Mouse (Mus musculus) liver, postnatal 0 days (tissue): Measurements from ENCODE around the gene Edc4. TPM values are rescaled to one million over a fixed set of nuclear protein-coding genes. Genes with fewer than 3 reads are reported as not detected.
A peak's percentile ranks its signal among the peaks of the same experiment; 100 is the strongest.
"Not testable (repeated sequence)": the region's sequence is repeated elsewhere in the genome, so short reads cannot be mapped to it uniquely, and the experiment has no call there.

Experiments used
- ATAC-seq: fragments of 200-750 bp; cut with Nextera tagmentation; 2 replicates; pipeline ENCODE4 v1.8.0; 2017; ENCODE audit warnings: mild to moderate bottlenecking, moderate library complexity
- DNase-seq: peaks from one replicate; pipeline ENCODE4 v3.0.0-alpha.2; 2016
- H3K27ac ChIP-seq: fragments of 300-500 bp; sonication (generic); 2 replicates; pipeline ENCODE4 v1.5.1; 2014; ENCODE audit warnings: antibody characterized with exemption, moderate library complexity, mild to moderate bottlenecking, low read depth
- H3K27me3 ChIP-seq: fragments of 300-500 bp; sonication (generic); 2 replicates; pipeline ENCODE4 v1.6.1; 2014; ENCODE audit warnings: low read length, control low read depth, mixed read lengths; ENCODE audit not compliant: insufficient read depth
- H3K36me3 ChIP-seq: fragments of 300-500 bp; sonication (generic); replicated peaks from 2 replicates; pipeline ENCODE4 v1.6.1; 2014; ENCODE audit warnings: mild to moderate bottlenecking, control low read depth, low read length, moderate library complexity, mixed read lengths; ENCODE audit not compliant: insufficient read depth
- H3K4me1 ChIP-seq: fragments of 300-500 bp; sonication (generic); 2 replicates; pipeline ENCODE4 v1.6.1; 2014; ENCODE audit warnings: antibody characterized with exemption, mild to moderate bottlenecking, control low read depth; ENCODE audit not compliant: insufficient read depth
- H3K4me2 ChIP-seq: fragments of 300-500 bp; sonication (generic); 2 replicates; pipeline ENCODE4 v1.6.1; 2014; ENCODE audit warnings: low read depth, mild to moderate bottlenecking, low read length, moderate library complexity, mixed read lengths
- H3K4me3 ChIP-seq: fragments of 300-500 bp; sonication (generic); 2 replicates; pipeline ENCODE4 v1.5.1; 2014; ENCODE audit warnings: low read depth, low read length
- H3K9ac ChIP-seq: fragments of 300-500 bp; sonication (generic); replicated peaks from 2 replicates; pipeline ENCODE4 v1.6.1; 2014; ENCODE audit warnings: mild to moderate bottlenecking, moderate library complexity
- H3K9me3 ChIP-seq: fragments of 300-500 bp; sonication (generic); 2 replicates; pipeline ENCODE4 v1.6.1; 2016; ENCODE audit warnings: mild to moderate bottlenecking, control low read depth, low read length, mixed read lengths
- CTCF ChIP-seq: sonication (generic); IDR thresholded peaks from 2 replicates; pipeline ENCODE4 v1.5.1; 2016; ENCODE audit warnings: antibody characterized with exemption, low read depth
- EP300 ChIP-seq: IDR thresholded peaks from 2 replicates; pipeline ENCODE4 v1.6.1; 2016; ENCODE audit warnings: antibody characterized with exemption, low read depth, mild to moderate bottlenecking
- WGBS: fragments of 180-500 bp; shearing (Covaris S2); extraction: QIAGEN DNeasy Blood & Tissue Kit; methylation state at CpG from one replicate; pipeline ENCODE4 v1.1.7; 2014; ENCODE audit not compliant: insufficient replicate concordance; 5-methylcytosine and 5-hydroxymethylcytosine counted together
- polyA plus RNA-seq: library from polyadenylated mRNA; unstranded; fragments of >200 nt; fragmentation: Nextera tagmentation; extraction: Ambion mirVana; gene quantifications from 2 replicates; pipeline ENCODE4 v1.2.1, GENCODE M21; 2015

The Edc4 gene
- 5.8 and 7.2 TPM in 2 replicates for polyA plus RNA-seq

GRCm38 (mm10) chr8:105880754-105881520, at the start of gene Edc4:
Gene Edc4, plus strand, starts transcription at chr8:105880881.
- Histone ChIP-seq H3K4me2 (peak within 1 kb of the TSS; percentile 92), H3K27ac (peak within 1 kb of the TSS; percentile 16), H3K9ac (peak within 1 kb of the TSS; percentile 80), H3K36me3 (peaks cover 51% of the 10 kb centered on the region), H3K4me1 (peaks cover 11% of the 10 kb centered on the region), H3K9me3 (no peaks in the 10 kb centered on the region), H3K4me3 (peak within 1 kb of the TSS; percentile 68), H3K27me3 (no peaks in the 10 kb centered on the region)
- no peak for TF ChIP-seq CTCF
- peak; percentile 50; the same call in 1 of the 2 replicates for TF ChIP-seq EP300
- WGBS, result under 1% methylated on average over 45 of the region's 45 CpGs
- peak; percentile 90 for DNase-seq
- peak; percentile 92 for ATAC-seq

GRCm38 (mm10) chr8:105833740-105834139, 46.9 kb upstream of the Edc4 start:
- WGBS, result 55% methylated on average over 2 of the region's 2 CpGs
- peak overlapping the region; percentile 68 for H3K27ac ChIP-seq
- peak overlapping the region; percentile 29 for H3K4me3 ChIP-seq
- not testable (repeated sequence) for H3K9me3 ChIP-seq, DNase-seq, ATAC-seq, H3K4me1 ChIP-seq, H3K36me3 ChIP-seq, H3K27me3 ChIP-seq
- TF ChIP-seq EP300, result peak; percentile 95
- H3K4me2 ChIP-seq, result peak overlapping the region; percentile 56
- peak overlapping the region; percentile 36 for H3K9ac ChIP-seq

GRCm38 (mm10) chr8:105835318-105835717, 45.4 kb upstream of the Edc4 start:
- H3K4me1 ChIP-seq, result peaks cover 6% of the 10 kb centered on the region
- H3K27me3 ChIP-seq, result no peaks in the 10 kb centered on the region
- H3K27ac ChIP-seq, result 0 out of 2 replicates have a peak overlapping the region, but pooled peaks have one; percentile 24
- no peak overlapping the region for H3K9ac ChIP-seq
- peak overlapping the region; percentile 37 for H3K4me2 ChIP-seq
- no peaks in the 10 kb centered on the region for H3K36me3 ChIP-seq
- DNase-seq (peak; percentile 87), ATAC-seq (peak; percentile 66)
- TF ChIP-seq EP300, result no peak
- TF ChIP-seq CTCF, result peak; percentile 89
- H3K4me3 ChIP-seq, result no peak overlapping the region
- WGBS, result 25% methylated on average over 11 of the region's 11 CpGs
- no peaks in the 10 kb centered on the region for H3K9me3 ChIP-seq

- no peak overlapping the region for H3K4me3 ChIP-seq
- TF ChIP-seq EP300 (no peak), CTCF (no peak)
These were observed 43.7 kb upstream of the Edc4 start for GRCm38 (mm10) chr8:105836991-105837390.

GRCm38 (mm10) chr8:105839209-105839608, 41.5 kb upstream of the Edc4 start:
- TF ChIP-seq CTCF (no peak), EP300 (no peak)
- Histone ChIP-seq H3K27ac (no peak overlapping the region), H3K36me3 (peaks cover 8% of the 10 kb centered on the region), H3K27me3 (no peaks in the 10 kb centered on the region), H3K4me2 (no peak overlapping the region), H3K9ac (no peak overlapping the region), H3K4me3 (no peak overlapping the region), H3K4me1 (peaks cover 6% of the 10 kb centered on the region), H3K9me3 (no peaks in the 10 kb centered on the region)
- no peak for DNase-seq
- ATAC-seq, result no peak
- 81% methylated on average over 5 of the region's 5 CpGs for WGBS

More at GRCm38 (mm10) chr8:105836991-105837390, 43.7 kb upstream of the Edc4 start:
- Histone ChIP-seq H3K9ac (no peak overlapping the region), H3K9me3 (no peaks in the 10 kb centered on the region), H3K36me3 (no peaks in the 10 kb centered on the region), H3K27ac (no peak overlapping the region), H3K27me3 (no peaks in the 10 kb centered on the region), H3K4me1 (peaks cover 6% of the 10 kb centered on the region), H3K4me2 (no peak overlapping the region)
- ATAC-seq (no peak), DNase-seq (no peak)
- WGBS, result 78% methylated on average over 6 of the region's 6 CpGs

- DNase-seq, result no peak
- no peak overlapping the region for H3K27ac ChIP-seq
- peaks cover 49% of the 10 kb centered on the region for H3K36me3 ChIP-seq
- no peak; the same call in 1 of the 2 replicates for ATAC-seq
- no peak overlapping the region for H3K9ac ChIP-seq
- 56% methylated on average over 11 of the region's 11 CpGs for WGBS
- H3K4me1 ChIP-seq, result peaks cover 7% of the 10 kb centered on the region
- no peaks in the 10 kb centered on the region for H3K27me3 ChIP-seq
- no peak overlapping the region for H3K4me2 ChIP-seq
- H3K9me3 ChIP-seq, result no peaks in the 10 kb centered on the region
- H3K4me3 ChIP-seq, result no peak overlapping the region
- TF ChIP-seq CTCF (no peak), EP300 (no peak)
These were observed 34.0 kb upstream of the Edc4 start for GRCm38 (mm10) chr8:105846678-105847077.
